Mouse (Mus musculus) neural tube, embryonic 10.5 days (tissue): ENCODE measurements around the gene Col15a1.

Experiments used
- DNase-seq: peaks from one replicate; pipeline ENCODE4 v3.0.0-alpha.2; 2017; ENCODE audit warnings: low spot score; ENCODE audit errors: extremely low spot score

Col15a1 gene

DNA sequence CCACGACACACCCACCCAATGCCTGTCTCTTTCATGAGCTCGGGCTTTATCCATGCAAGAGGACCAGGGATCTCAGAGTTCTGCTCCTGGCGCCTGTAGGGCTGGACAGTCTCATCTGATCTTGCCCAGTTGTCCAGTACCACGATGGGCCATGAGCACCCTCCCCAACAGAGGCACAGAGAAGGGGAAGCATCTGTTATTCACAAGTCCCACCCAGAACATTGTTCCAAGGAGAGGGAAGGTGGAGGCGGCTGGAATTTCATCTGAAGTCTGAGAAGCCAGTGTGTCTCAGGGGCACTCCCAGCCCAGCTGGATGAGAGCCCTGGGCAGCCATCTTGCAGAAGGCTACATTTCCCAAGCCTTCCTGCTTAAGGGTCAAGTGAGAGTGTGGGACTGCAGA is 21.0 kb downstream of the Col15a1 start:
- DNase-seq: no peak

GRCm38 (mm10) chr4:47230498-47230897 is 22.5 kb downstream of the Col15a1 start:
- DNase-seq: no peak

- DNase-seq: no peak
These were observed 23.4 kb downstream of the Col15a1 start for GRCm38 (mm10) chr4:47231322-47231721.

GRCm38 (mm10) chr4:47233192-47233835 is 25.4 kb downstream of the Col15a1 start:
- no peak for DNase-seq

- DNase-seq: peak; percentile 81
These were observed 26.8 kb downstream of the Col15a1 start for GRCm38 (mm10) chr4:47234667-47235267.

DNA sequence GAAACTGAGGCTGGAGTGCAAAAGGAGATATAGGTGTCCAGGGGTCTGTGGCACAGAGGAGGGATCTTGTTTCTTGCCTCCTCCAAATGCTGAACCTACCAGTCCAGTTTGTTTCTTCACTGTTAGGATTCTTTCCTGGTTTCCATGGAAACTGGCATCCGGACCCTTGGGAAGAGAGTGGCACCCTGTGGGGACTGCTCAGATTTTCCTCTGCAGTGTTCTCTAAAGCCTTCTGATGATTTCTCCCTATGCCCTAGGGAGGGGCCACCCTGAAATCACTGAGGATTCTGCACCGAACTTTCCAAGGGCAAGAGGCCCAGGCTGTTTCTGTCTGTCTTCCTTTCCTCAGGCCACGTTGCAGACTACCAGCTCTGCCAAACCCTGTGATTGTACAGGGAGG is 27.4 kb downstream of the Col15a1 start:
- DNase-seq: no peak

- no peak for DNase-seq
These were observed 28.1 kb downstream of the Col15a1 start for GRCm38 (mm10) chr4:47236104-47236503.

- peak; percentile 32 for DNase-seq
These were observed 29.3 kb downstream of the Col15a1 start for GRCm38 (mm10) chr4:47237220-47237619.

DNA sequence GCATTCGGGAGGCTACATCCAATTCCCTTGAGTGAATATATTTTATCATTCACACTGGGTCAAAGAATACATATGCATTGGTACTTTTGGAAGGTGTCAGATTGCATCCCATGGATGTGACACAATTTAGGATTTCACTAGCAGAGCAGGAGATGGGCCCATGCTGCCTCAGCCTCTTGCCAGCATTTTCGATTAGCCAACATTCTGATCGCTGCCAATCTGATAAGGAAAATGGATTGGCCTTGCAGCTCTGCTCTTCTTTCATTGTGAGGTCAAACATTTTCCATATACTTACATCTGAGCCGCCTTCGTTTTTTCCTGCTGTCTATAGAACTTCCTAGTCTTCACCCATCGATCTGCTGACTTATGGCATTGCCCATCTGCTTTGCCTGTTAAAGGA is 31.2 kb downstream of the Col15a1 start:
- DNase-seq: no peak

- DNase-seq: no peak
These were observed 32.9 kb downstream of the Col15a1 start for GRCm38 (mm10) chr4:47240901-47241300.

- DNase-seq: no peak
These were observed 34.2 kb downstream of the Col15a1 start for GRCm38 (mm10) chr4:47242127-47242526.

DNA sequence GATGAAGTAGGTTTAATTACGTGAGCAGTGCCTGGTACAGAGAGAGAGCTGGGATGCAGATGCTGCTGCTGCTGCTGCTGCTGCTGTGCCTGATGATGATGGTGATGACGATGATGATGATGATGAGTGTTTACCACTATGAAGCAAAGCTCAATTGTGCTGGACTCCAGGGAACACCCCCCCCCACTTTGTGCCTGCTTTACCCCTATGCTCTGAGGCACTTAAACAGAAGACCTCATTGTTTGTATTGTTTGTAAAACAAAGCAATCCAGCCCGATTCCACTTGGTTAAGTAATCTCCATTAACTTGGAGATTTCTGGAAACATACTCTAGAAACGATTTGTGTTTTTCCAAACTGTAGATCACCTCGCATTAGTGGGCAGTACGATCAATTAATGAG is 36.7 kb downstream of the Col15a1 start:
- DNase-seq: no peak

DNA sequence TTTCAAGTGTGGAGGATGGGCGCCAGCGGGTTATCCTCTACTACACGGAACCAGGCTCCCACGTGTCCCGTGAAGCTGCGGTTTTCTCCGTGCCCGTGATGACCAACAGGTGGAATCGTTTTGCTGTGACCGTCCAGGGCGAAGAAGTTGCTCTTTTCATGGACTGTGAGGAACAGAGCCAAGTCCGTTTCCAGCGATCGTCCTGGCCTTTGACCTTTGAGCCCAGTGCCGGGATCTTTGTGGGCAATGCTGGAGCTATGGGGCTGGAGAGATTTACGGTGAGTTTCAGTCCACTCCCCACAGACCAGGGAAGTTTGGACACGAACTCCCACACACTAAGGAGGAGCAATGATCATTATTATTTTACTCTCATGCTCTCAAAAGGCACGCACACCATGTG is 37.7 kb downstream of the Col15a1 start:
- DNase-seq: no peak

DNA sequence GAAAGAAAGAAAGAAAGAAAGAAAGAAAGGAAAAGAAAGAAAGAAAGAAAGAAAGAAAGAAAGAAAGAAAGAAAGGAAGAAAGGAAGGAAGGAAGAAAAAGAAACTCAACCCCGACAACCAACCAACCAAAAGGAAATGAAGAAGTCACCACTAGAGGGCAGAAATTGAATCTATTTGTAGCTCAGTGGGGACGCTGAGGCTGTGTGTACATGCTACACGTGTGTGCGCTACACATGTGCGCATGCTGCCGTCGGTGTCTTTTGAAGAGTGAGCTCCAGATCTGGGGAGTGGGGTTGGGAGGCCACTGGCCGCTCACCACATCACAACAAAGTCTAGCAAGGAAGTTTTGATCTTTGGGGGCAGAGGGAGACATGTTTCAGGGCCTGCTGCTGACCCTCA is 38.9 kb downstream of the Col15a1 start:
- DNase-seq: no peak

- no peak for DNase-seq
These were observed 39.6 kb downstream of the Col15a1 start for GRCm38 (mm10) chr4:47247574-47247973.

DNA sequence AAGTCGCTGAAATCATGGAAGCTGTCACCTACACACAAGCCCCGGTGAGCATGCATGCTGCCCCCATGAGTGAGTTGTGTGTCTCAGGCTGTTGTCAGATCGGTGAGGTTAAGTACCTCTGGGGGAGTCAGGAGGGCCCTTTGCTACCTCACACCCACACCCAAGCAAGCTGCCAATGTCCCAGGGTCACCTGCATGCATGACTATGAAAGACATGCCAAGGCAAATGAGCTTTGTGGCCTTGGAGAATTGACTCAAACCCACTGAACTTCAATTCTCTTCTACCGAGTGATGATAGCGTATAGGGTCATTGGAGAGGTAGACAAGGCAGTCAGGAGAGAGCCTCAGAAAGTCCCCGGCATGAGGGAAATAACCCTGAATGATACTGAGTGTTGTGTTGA is 41.2 kb downstream of the Col15a1 start:
- no peak for DNase-seq

- DNase-seq: peak; percentile 64
These were observed 43.1 kb downstream of the Col15a1 start for GRCm38 (mm10) chr4:47251069-47251468.

DNA sequence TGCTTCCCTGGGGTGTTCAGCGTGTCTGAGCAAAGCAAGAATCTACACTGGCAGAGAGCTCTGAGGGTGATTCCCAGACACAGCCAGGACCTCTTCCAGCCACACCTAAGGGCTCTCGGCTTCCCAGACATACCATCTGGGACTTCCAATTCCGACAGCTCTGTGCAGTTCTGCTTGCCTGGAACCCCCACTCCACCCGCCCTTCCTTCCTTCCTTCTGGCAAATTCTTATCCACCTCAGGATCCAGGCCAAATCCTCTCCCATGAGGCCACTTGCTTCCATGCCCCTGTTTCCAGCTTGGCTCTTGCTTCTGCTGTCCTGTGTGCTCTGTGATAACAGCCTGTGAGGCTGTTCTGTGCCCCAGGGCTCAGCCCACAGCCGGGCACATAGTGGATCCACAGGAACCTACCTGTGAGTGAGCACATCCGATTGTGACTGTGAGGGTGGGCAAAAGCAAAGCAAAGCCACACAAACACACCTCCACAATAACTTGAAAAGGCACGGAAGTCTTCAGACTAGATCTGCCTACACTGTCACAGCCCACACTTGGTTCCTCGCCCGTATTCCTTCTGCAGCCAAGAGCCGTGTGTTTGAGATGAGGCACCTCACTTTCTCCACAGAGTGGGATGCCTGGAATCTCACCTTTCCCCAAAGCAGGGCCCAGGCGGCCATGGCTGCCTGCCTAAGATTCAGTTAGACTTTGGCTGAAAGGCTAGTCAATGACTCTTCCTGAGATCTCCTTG is 43.9 kb downstream of the Col15a1 start:
- no peak for DNase-seq

DNA sequence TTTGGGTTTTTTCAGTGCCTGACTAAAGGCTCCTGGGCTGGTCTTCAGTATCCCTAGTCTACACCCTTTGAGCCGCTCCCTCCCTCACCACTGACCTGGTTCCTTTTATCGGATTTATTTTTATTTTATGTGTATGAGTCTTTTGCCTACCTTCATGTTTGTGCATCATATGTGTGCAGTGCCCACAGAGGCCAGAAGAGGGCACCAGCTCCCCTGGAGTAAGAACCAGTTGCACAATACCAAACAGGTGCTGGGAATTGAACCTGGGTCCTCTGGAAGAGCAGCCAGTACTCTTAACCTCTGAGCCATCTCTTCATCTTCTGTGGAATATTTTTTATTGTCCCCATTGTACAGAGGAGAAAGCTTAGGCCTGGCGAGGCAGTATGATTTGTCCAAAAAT is 44.7 kb downstream of the Col15a1 start:
- no peak for DNase-seq

DNA sequence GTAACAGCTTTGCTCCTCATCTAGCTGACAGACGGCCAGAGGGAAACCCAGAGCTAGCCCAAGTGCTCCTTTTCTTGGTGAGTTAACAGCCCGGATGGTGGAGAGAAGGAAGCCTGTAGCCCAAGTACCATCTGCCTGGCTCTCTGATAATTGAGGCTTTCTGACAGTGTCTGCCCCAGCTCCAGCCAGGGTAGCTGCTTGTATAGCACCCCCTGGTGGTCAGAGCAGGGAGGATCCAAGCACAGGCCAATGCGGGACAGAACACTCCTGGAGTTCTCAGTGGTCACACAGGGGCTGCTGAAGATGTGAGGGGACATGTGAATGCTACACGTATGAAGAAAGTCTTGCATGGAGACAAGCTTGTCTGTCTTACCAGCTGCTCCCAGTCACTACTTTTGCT is 47.7 kb downstream of the Col15a1 start:
- DNase-seq: peak; percentile 74

- no peak for DNase-seq
These were observed 50.2 kb downstream of the Col15a1 start for GRCm38 (mm10) chr4:47258201-47258600.

DNA sequence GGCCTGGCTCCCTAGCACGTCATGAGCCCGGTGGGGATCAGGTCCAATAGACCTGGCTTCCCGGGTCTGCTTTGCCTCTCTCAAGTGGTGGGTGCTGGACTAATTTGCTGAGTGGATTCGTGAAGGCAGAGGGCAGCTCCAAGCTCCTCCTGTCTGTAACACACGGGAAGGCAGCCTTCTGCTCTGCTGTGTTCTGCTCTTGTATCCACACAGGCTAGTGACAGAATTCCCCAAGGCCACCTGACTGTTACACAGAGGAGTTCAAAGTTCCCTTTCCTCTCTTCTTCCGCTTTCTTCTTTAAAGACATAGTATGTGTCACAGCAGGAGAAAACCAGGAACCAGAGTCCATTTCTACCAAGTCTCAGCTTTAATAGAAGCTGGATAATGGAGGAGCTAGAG is 53.1 kb downstream of the Col15a1 start:
- DNase-seq: no peak

DNA sequence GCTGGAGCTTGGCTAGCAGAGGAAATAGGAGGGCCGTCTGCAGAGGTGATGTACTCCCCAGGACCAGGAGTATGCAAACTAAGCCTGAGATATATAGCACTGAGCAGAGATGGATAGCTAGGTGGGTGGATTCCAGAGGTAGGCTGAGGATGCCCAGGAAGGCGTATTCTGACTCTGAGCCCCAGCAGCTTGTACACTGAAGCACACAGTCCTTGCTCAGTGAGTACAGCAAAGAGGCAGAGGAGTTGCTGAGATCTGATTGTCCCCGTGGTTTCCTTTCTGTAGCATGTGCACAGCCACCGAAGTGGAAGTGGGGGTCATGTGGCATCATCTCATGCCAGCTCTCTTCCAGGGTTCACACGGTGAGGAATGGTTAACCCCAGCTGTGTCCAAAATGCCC is 54.0 kb downstream of the Col15a1 start:
- DNase-seq: no peak
